Mouse (Mus musculus): Measurements from ENCODE around the gene 2210407C18Rik. TPM values are rescaled to one million over a fixed set of nuclear protein-coding genes. Genes with fewer than 3 reads are reported as not detected.

The 2210407C18Rik gene
- total RNA-seq, 2 experiments from 2014 or later, result not detected

DNA sequence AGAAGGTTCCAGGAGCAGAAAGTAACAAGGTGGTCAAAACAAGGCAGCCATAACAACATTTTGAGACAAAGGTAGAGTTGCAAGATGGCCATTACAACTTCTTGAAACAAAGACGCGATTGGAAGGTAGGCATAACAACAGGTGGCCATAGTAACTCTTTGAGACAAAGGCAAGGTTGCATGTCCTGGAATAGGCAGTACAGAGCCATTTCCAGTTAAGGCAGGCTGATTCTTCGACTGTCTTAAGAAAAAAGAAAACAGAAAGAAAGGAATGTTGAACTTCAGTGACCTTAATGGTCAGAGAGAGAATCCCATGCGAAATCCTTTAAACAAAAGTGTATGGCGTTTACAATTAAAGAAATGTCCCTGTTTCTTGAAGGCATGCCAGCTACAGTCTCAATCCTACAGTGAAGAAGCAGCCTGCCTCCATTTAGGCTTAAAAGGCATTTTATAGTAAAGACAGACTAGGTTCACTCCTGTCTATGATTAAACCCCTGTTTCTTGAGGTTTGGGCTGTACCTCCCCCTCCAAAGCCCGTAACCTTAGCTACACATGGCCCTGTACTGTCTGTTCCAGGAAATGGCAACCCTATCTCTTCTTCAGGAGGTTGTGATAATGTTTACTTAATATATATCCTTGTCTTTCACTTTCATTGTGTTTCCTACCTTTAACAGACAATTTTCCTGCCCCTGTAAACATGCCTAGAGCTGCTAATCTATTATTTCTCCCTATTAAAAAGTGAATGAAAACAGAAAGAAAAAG is 12.9 kb downstream of the 2210407C18Rik start:
- DNase-seq (ENCODE audit: low spot score in 2 of 2), result no peak

DNA sequence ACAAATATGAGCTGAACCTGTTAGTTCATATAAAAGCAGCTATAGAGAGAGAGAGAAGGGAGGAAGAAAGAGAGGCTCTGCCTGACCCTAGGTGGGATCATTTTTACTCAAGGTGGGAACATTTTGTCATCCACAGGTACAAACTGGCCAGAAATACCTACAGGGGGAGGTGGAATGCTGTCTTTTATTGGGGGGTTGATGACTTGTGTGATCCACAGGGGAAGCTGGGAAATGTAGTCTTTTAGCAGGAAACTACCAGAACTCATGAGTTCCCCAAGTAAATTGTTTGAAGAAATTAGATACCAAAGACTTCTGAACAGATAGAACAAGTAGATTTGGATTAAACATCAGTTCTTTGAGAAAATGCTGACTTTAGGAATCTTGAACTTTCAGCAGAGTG is 13.8 kb downstream of the 2210407C18Rik start:
- DNase-seq (ENCODE audit: low spot score in 2 of 2), result no peak

DNA sequence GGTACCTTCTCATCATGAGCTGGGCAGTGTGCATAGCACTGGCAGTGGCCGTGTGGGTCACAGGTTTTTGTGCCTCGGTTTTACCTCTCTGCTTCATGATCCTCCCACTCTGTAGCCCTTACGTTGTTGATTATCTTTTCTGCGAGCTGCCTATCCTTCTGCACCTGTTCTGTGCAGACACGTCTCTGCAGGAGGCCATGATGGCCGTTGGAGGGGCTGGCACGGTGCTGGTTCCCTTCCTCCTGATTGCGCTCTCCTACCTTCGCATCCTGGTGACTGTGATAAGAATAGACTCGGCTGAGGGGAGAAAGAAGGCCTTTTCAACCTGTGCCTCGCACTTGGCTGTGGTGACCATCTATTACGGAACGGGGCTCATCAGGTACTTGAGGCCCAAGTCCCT is 18.0 kb downstream of the 2210407C18Rik start:
- DNase-seq (ENCODE audit: low spot score in 2 of 2), result no peak

- DNase-seq (ENCODE audit: low spot score in 2 of 2), result no peak
These were observed 21.1 kb downstream of the 2210407C18Rik start, which contains the start of gene Olfr324 for GRCm38 (mm10) chr11:58594814-58595213. Gene Olfr324 (plus strand): TSS chr11:58595114.

DNA sequence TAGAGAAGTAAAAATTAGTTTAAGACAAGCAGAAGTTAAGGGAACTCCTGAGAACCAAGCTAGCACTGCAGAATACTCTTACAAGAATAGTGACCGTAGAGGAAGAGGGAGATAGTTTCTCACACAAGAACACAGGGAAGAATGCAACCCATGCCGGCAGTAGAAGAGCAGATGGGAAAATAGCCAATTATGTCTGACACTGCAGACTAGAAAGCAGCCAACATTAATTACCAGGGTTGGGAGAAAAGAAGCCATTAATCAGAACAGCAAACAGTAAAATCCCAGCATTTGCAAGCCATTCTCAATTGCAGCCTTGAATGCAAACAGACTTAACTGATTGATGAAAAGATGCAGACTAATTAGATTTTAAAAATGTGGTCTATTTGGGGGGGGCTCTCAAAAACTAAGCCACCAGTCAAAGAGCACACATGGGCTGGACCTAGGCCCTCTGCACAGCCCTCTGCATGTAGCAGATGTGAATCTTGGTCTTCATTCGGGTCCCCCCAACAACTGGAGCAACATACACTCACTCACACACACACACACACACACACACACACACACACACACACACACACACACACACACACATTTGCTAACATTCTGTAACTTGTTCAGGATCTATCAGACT is 27.1 kb downstream of the 2210407C18Rik start:
- DNase-seq (ENCODE audit: low spot score in 2 of 2), result no peak

- peak; percentile 18 to 26 for DNase-seq (ENCODE audit: low spot score in 2 of 2)
These were observed 28.0 kb downstream of the 2210407C18Rik start for GRCm38 (mm10) chr11:58587898-58588348.

- DNase-seq (ENCODE audit: low spot score in 2 of 2), result no peak
These were observed 37.2 kb downstream of the 2210407C18Rik start for GRCm38 (mm10) chr11:58578636-58579035.

- no peak for DNase-seq (ENCODE audit: low spot score in 2 of 2)
These were observed 38.4 kb downstream of the 2210407C18Rik start, which contains the start of gene Olfr325 for GRCm38 (mm10) chr11:58577430-58577829. Gene Olfr325 (plus strand): TSS chr11:58577730.

GRCm38 (mm10) chr11:58570405-58570804 is 45.5 kb downstream of the 2210407C18Rik start, which contains the start of gene Olfr224:
Gene Olfr224 (minus strand): TSS chr11:58570553.
- DNase-seq (ENCODE audit: low spot score in 2 of 2), result no peak

Other genes starting within 250 kb of the 2210407C18Rik start
- gene Lypd8, start 237.0 kb downstream of the 2210407C18Rik start, total RNA-seq (2021), result not detected
- gene 1810065E05Rik, start 195.0 kb downstream of the 2210407C18Rik start, total RNA-seq (2021), result not detected
- not detected for gene Gm12253, start 183.5 kb downstream of the 2210407C18Rik start, total RNA-seq (2021)
- gene Lypd9, start 163.2 kb downstream of the 2210407C18Rik start, total RNA-seq (2021), result not detected
- gene Olfr30, start 153.8 kb downstream of the 2210407C18Rik start, total RNA-seq (2021), result not detected
- gene Olfr332, start 123.5 kb downstream of the 2210407C18Rik start, total RNA-seq (2021), result not detected
- gene Olfr331, start 113.5 kb downstream of the 2210407C18Rik start, total RNA-seq (2021), result not detected
- gene Olfr330, start 81.2 kb downstream of the 2210407C18Rik start, total RNA-seq (2021), result 1 to 10 TPM; 1.1 to 1.4 TPM
- gene Olfr329-ps, start 69.7 kb downstream of the 2210407C18Rik start, total RNA-seq (2021), result 1 to 10 TPM in 1 of 2 experiments, under 1 TPM in 1; 0.45 to 1.0 TPM
- under 1 TPM; 0.28 to 0.45 TPM for gene Olfr328, start 60.4 kb downstream of the 2210407C18Rik start, total RNA-seq (2021)
- not detected for gene Olfr224, start 45.5 kb downstream of the 2210407C18Rik start, total RNA-seq (2021)
- gene Olfr325, start 38.3 kb downstream of the 2210407C18Rik start, total RNA-seq (2021), result not detected
- not detected for gene Olfr324, start 21.0 kb downstream of the 2210407C18Rik start, total RNA-seq (2021)
- gene Olfr323, start 14.4 kb upstream of the 2210407C18Rik start, total RNA-seq (2021), result not detected
- gene Trim58, start 24.4 kb upstream of the 2210407C18Rik start, total RNA-seq (2021), result 1 to 10 TPM in 1 of 2 experiments, under 1 TPM in 1; 0.90 to 1.8 TPM
- gene Olfr322, start 42.7 kb upstream of the 2210407C18Rik start, total RNA-seq (2021), result not detected
- not detected for gene Olfr320, start 65.0 kb upstream of the 2210407C18Rik start, total RNA-seq (2021)
- gene Olfr319, start 83.1 kb upstream of the 2210407C18Rik start, total RNA-seq (2021), result not detected
- not detected for gene Olfr318, start 107.9 kb upstream of the 2210407C18Rik start, total RNA-seq (2021)
- gene Olfr317, start 123.1 kb upstream of the 2210407C18Rik start, total RNA-seq (2021), result not detected
- gene Olfr316, start 136.7 kb upstream of the 2210407C18Rik start, total RNA-seq (2021), result not detected
- gene Olfr315, start 157.1 kb upstream of the 2210407C18Rik start, total RNA-seq (2021), result not detected
- gene Olfr314, start 166.9 kb upstream of the 2210407C18Rik start, total RNA-seq (2021), result not detected
- 1 to 10 TPM; 4.8 to 6.0 TPM for gene Fam183b, start 185.9 kb upstream of the 2210407C18Rik start, total RNA-seq (2021)
- not detected for gene Olfr313, start 198.9 kb upstream of the 2210407C18Rik start, total RNA-seq (2021)
- gene Olfr312, start 213.2 kb upstream of the 2210407C18Rik start, total RNA-seq (2021), result not detected
- gene Olfr311, start 223.2 kb upstream of the 2210407C18Rik start, total RNA-seq (2021), result not detected
- gene Gm12258, start 231.1 kb upstream of the 2210407C18Rik start, total RNA-seq (2021), result 10 to 100 TPM; 12.7 to 13.3 TPM